Mouse (Mus musculus) left cerebral cortex, adult 2 months (tissue): ENCODE results near the gene Olfr707. TPM values are rescaled to one million over a fixed set of nuclear protein-coding genes. Genes with fewer than 3 reads are reported as not detected.
"Not testable (repeated sequence)": the region's sequence is repeated elsewhere in the genome, so short reads cannot be mapped to it uniquely, and the experiment has no call there.

Source experiments
- DNase-seq, 2 experiments: peaks; one replicate each; pipeline ENCODE4 v3.0.0; 2021 to 2022; ENCODE audit warnings: low spot score in 2 of 2, mixed read lengths in 1 of 2; ENCODE audit errors: extremely low spot score in 1 of 2
- H3K27ac ChIP-seq: fragments of 200-600 bp; 2 replicates; pipeline ENCODE4 v1.8.1; 2022
- H3K4me3 ChIP-seq: fragments of 200-600 bp; 2 replicates; pipeline ENCODE4 v1.8.1; 2022
- CTCF ChIP-seq: fragments of 200-600 bp; IDR thresholded peaks from 2 replicates; pipeline ENCODE4 v1.8.1; 2022; ENCODE audit warnings: antibody characterized with exemption, mild to moderate bottlenecking, moderate library complexity
- intact Hi-C: fragments of 180-260 bp; cut with DNase I; formaldehyde crosslinking; loops from one replicate; pipeline ENCODE4 v1.15.1; 2025
- long read RNA-seq, 2 experiments: library from polyadenylated mRNA; stranded (forward); transcript quantifications; one replicate each; pipeline ENCODE4 v2.0.0; 2021; ENCODE audit warnings: borderline mapping rate in 2 of 2
- total RNA-seq, 2 experiments: library from RNA; stranded (reverse); gene quantifications; 2 replicates each; pipeline ENCODE4 v1.2.3; 2021

The Olfr707 gene
- not detected for total RNA-seq
- long read RNA-seq, experiment 1 = 0 reads
- long read RNA-seq, experiment 2 = 0 reads

DNA sequence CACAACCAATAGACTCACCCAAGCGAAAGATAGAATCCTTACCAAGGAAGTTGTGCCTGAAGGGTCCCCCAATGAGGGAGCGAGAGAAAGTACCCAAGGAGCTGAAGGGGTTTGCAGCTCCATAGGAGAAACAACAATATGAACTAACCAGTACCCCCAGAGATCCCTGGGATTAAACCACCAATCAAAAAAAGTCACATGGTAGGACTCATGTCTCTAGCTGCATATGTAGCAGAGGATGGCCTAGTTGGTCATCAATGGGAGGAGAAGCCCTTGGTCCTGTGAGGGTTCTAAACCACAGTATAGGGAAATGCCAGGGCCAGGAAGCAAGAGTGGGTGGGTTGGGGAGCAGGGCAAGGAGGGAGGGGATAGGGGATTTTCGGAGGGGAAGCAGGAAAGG, at the start of gene Olfr707:
TSS of gene Olfr707 (minus strand) at position 101 of the 400 bp plus-strand sequence.
- intact Hi-C loops = not testable (repeated sequence)

DNA sequence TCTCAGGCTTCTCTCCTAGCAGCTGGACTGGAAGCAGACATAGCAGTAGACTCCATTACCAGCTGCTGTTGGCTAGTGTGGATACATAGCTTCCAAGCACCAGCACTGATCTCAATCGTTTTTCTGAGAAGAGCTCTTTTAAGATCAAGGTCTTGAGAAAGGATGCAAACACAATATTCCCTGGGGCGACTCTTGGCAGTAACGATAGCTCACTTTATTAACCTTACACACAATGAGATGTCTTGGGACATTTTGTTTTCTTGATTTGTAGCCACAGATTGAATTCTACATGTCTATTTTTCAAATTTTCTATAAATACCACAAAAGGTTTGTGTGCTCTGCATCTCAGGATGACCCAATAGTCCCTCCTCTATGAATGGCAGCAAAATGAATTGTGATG, 47.2 kb upstream of the Olfr707 start, which contains the start of gene Olfr710:
TSS of gene Olfr710 (minus strand) at position 101 of the 400 bp plus-strand sequence.
- no peak for TF ChIP-seq CTCF
- intact Hi-C loops = no loop called here
- H3K27ac ChIP-seq = no peak within 1 kb of the TSS
- DNase-seq = no peak
- H3K4me3 ChIP-seq = no peak within 1 kb of the TSS

More for the DNA sequence above, at the start of gene Olfr707:
- H3K27ac ChIP-seq, DNase-seq, H3K4me3 ChIP-seq: not testable (repeated sequence)

DNA sequence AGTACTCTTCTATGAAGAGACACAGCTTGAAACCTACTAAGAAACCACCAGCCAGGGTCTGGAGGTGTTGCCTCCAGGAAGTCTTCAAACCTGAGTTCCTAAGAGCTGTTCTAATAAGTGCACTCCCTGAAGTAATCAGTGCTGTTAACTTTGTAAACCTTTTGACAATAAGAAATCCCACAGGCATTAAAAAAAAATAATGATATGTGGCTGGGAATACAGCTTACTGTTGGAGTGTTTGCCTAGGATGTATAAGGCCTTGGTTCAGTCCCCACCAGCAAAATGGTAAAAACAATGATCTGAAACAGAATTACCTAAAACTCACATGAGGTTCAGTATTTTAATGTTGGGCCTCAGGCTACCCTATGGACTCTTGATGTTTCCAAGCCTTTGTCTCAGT, 31.1 kb upstream of the Olfr707 start, which contains the start of gene Olfr709-ps1:
TSS of gene Olfr709-ps1 (minus strand) at position 101 of the 400 bp plus-strand sequence.
- H3K4me3 ChIP-seq = no peak within 1 kb of the TSS
- intact Hi-C loops = no loop called here
- TF ChIP-seq CTCF = no peak
- H3K27ac ChIP-seq = no peak within 1 kb of the TSS
- no peak for DNase-seq

DNA sequence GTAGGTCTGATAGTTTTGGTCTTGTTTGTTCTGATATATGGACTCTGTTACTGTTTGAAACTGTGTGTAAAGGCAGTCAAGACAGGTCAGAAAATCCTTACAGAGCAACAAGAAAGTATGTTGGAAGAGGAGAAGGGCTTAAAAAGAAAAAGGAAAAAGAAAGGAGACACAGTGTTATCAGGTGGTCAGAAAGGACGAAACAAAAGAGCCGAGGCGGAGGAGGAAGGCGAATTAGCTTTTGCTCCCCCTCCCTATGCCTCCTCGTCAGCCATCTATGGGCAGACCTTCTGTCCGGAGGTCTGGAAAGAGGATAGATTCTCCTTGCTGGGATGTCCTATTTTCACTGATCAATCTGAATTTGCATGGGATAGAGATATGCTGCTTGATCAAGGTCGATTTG, 19.9 kb upstream of the Olfr707 start:
- DNase-seq, H3K27ac ChIP-seq, intact Hi-C loops, H3K4me3 ChIP-seq: not testable (repeated sequence)

DNA sequence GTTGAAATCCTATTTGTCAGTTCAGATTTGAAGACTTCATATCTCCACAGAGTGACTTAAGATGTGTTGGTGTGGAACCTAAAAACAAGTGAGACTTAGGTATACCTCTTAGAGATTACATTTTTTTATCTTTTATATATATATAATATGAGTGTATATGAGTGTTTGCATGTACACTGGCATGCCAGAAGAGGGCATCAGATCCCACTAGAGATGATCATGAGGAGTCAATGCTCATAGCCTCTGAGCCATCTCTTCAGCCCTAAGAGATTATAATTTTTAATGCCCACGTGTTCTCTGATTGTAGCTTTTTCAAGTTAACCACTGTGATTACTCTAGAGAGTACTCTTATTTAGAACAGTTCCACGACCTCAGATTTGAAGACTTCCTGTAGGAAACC, 6.6 kb upstream of the Olfr707 start, which contains the start of gene Olfr1532-ps1:
TSS of gene Olfr1532-ps1 (plus strand) at position 326 of the 400 bp plus-strand sequence.
- DNase-seq = no peak
- TF ChIP-seq CTCF = no peak; the same call in 1 of the 2 replicates

DNA sequence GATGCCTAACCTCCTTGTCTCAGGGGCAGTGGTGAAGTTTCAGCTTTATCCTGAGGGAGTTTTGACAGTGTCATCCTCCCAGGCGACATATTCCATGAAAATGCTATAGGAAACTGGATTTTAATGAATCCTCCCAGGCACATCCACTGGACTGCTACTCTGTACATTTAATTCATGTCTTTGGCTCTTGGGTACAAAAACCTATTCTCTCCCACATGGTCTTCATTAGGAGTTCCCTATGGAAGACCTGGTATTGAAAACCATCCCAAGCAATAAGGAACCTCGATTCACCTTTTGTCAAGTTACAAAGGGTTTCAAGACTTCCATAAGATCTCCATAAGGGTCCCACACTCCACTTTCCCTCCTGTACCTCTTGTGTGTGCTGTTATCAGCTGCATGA, 13.0 kb downstream of the Olfr707 start, which contains the start of gene Olfr706:
TSS of gene Olfr706 (minus strand) at position 101 of the 400 bp plus-strand sequence.
- intact Hi-C loops = no loop called here
- no peak for TF ChIP-seq CTCF
- no peak for DNase-seq
- no peak within 1 kb of the TSS for H3K4me3 ChIP-seq
- H3K27ac ChIP-seq = no peak within 1 kb of the TSS

More for the DNA sequence above, 6.6 kb upstream of the Olfr707 start, which contains the start of gene Olfr1532-ps1:
- intact Hi-C loops = no loop called here
- no peak within 1 kb of the TSS for H3K4me3 ChIP-seq
- H3K27ac ChIP-seq = no peak within 1 kb of the TSS

DNA sequence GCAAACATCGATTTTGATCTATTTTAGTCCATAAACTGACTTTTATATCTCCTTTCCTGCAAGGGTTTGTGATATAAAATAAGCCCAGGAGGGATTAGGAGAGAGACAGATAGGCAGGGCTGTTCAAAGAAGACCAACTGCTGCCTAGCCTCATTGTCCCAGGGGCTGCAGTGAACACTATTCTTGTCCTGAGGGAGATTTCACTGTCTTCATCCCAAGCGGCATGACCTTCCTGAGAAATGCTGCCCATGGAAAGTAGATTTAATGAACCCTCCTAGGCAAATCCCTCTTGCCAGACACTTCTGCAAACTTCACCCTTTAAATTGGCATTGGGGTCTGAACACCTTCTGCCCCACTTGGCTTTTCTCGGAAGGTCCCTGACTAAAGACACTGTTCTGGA, 24.2 kb downstream of the Olfr707 start, which contains the start of gene Olfr705:
TSS of gene Olfr705 (minus strand) at position 101 of the 400 bp plus-strand sequence.
- Histone ChIP-seq H3K27ac (no peak within 1 kb of the TSS), H3K4me3 (no peak within 1 kb of the TSS)
- no peak for DNase-seq
- TF ChIP-seq CTCF = no peak
- intact Hi-C loops = no loop called here

DNA sequence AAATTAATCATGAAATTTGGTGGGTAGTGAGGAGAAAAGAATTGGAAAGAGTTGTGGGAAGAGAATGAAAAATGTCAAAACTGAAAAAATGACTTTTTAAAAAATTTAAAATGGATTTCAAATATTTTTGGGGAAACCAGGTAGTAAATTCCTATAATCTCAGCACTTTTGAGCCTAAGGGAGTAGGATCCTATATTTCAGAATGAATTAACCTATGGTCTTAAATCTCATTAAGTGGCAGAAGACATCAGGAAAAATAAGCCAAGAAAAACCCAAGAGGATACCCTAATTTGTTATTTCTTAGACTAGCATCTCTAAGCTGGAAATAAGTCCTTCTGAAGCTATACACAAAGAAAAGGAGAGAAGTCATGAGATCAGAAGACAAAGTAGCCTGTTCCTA, 38.2 kb downstream of the Olfr707 start, which contains the start of gene Olfr704:
TSS of gene Olfr704 (plus strand) at position 301 of the 400 bp plus-strand sequence.
- H3K27ac ChIP-seq = no peak within 1 kb of the TSS
- intact Hi-C loops = no loop called here
- DNase-seq = no peak
- no peak within 1 kb of the TSS for H3K4me3 ChIP-seq
- no peak for TF ChIP-seq CTCF

DNA sequence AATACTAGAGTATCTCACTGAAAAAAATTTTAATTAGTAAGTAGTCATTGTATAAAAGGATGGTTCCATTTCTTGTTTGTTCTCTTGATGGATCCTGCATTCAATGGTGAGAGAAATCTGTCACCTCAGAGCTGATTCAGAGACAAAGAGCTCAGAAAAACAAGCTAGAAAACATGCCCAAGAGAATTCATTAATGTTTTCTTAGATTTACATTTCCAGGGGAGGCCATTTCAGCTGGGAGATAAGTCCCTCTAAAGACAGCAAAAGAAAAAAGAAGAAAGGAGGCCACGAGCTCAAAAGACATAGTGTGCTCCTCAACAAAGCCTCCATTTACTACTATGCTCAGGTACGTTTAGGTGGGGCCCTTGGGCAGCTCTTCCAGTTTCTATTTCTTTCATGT, 58.0 kb downstream of the Olfr707 start, which contains the start of gene Olfr703:
TSS of gene Olfr703 (plus strand) at position 301 of the 400 bp plus-strand sequence.
- intact Hi-C loops = no loop called here
- DNase-seq = no peak
- no peak within 1 kb of the TSS for H3K27ac ChIP-seq
- no peak within 1 kb of the TSS for H3K4me3 ChIP-seq
- TF ChIP-seq CTCF = no peak

Other genes starting within 250 kb of the Olfr707 start
- gene Olfr693, start 220.7 kb downstream of the Olfr707 start, total RNA-seq = not detected
- not detected for gene Olfr694, start 209.4 kb downstream of the Olfr707 start, total RNA-seq
- not detected for gene Olfr695, start 184.8 kb downstream of the Olfr707 start, total RNA-seq
- gene Olfr697, start 158.8 kb downstream of the Olfr707 start, total RNA-seq = not detected
- gene Olfr698, start 145.8 kb downstream of the Olfr707 start, total RNA-seq = not detected
- not detected for gene Olfr699, start 108.0 kb downstream of the Olfr707 start, total RNA-seq
- not detected for gene Olfr700, start 92.4 kb downstream of the Olfr707 start, total RNA-seq
- not detected for gene Olfr701, start 87.1 kb downstream of the Olfr707 start, total RNA-seq
- not detected for gene Olfr702, start 67.3 kb downstream of the Olfr707 start, total RNA-seq
- gene Olfr703, start 57.9 kb downstream of the Olfr707 start, total RNA-seq = not detected
- gene Olfr704, start 38.1 kb downstream of the Olfr707 start, total RNA-seq = not detected
- not detected for gene Olfr705, start 24.4 kb downstream of the Olfr707 start, total RNA-seq
- not detected for gene Olfr706, start 13.1 kb downstream of the Olfr707 start, total RNA-seq
- gene Olfr1532-ps1, start 6.8 kb upstream of the Olfr707 start, total RNA-seq = not detected
- gene Olfr709-ps1, start 31.0 kb upstream of the Olfr707 start, total RNA-seq = not detected
- not detected for gene Olfr710, start 47.1 kb upstream of the Olfr707 start, total RNA-seq
- not detected for gene Olfr6, start 62.7 kb upstream of the Olfr707 start, total RNA-seq
- not detected for gene Olfr711, start 74.2 kb upstream of the Olfr707 start, total RNA-seq
- not detected for gene Olfr2, start 104.8 kb upstream of the Olfr707 start, total RNA-seq
- not detected for gene Olfr713, start 129.9 kb upstream of the Olfr707 start, total RNA-seq
- gene Olfr714, start 169.7 kb upstream of the Olfr707 start, total RNA-seq = not detected
- gene Olfr17, start 192.0 kb upstream of the Olfr707 start, total RNA-seq = not detected
- gene Olfr715b, start 209.1 kb upstream of the Olfr707 start, total RNA-seq = not detected
- gene Olfr715, start 229.8 kb upstream of the Olfr707 start, total RNA-seq = not detected
- not detected for gene Olfr716, start 237.1 kb upstream of the Olfr707 start, total RNA-seq